Mouse (Mus musculus) adrenal gland, postnatal 36 days (tissue): ENCODE results near the gene Cyp2j12. TPM values are rescaled to one million over a fixed set of nuclear protein-coding genes. Genes with fewer than 3 reads are reported as not detected.
"Not testable (repeated sequence)": the region's sequence is repeated elsewhere in the genome, so short reads cannot be mapped to it uniquely, and the experiment has no call there.

Source experiments
- DNase-seq, 2 experiments: peaks; one replicate each; pipeline ENCODE4 v3.0.0; 2021; ENCODE audit warnings: mixed read lengths in 1 of 2
- long read RNA-seq, 2 experiments: library from polyadenylated mRNA; stranded (forward); transcript quantifications; one replicate each; pipeline ENCODE4 v2.0.0; 2021; ENCODE audit warnings: borderline sequencing depth in 2 of 2
- total RNA-seq, 2 experiments: library from RNA; stranded (reverse); gene quantifications; 2 replicates each; pipeline ENCODE4 v1.2.3; 2021

The Cyp2j12 gene
- under 1 TPM; 0.17 to 0.23 TPM for total RNA-seq
- long read RNA-seq, experiment 1, partial matches to known transcripts = 0 of 1 reads
- long read RNA-seq, experiment 1, other reads (novel, unspliced or antisense) = 0 of 1 reads
- long read RNA-seq, experiment 2 = 0 reads

- DNase-seq = no peak
These were observed at the start of gene Cyp2j12 for GRCm38 (mm10) chr4:96140732-96141467. TSS of gene Cyp2j12 (minus strand) at chr4:96141152.

GRCm38 (mm10) chr4:96189321-96189720, 48.4 kb upstream of the Cyp2j12 start:
- not testable (repeated sequence) for DNase-seq

GRCm38 (mm10) chr4:96188671-96189070, 47.7 kb upstream of the Cyp2j12 start:
- DNase-seq = not testable (repeated sequence)

GRCm38 (mm10) chr4:96188146-96188545, 47.2 kb upstream of the Cyp2j12 start:
- not testable (repeated sequence) for DNase-seq

GRCm38 (mm10) chr4:96184716-96185115, 43.8 kb upstream of the Cyp2j12 start:
- not testable (repeated sequence) for DNase-seq

GRCm38 (mm10) chr4:96162839-96163238, 21.9 kb upstream of the Cyp2j12 start:
- DNase-seq = peak in 1 of 2 experiments; percentile 3

- no peak for DNase-seq
These were observed 20.6 kb upstream of the Cyp2j12 start for GRCm38 (mm10) chr4:96161575-96161974.

GRCm38 (mm10) chr4:96139226-96139625, 1.7 kb downstream of the Cyp2j12 start:
- DNase-seq = no peak

- DNase-seq = no peak
These were observed 6.7 kb downstream of the Cyp2j12 start for GRCm38 (mm10) chr4:96134246-96134645.

- DNase-seq = no peak
These were observed 44.1 kb downstream of the Cyp2j12 start for GRCm38 (mm10) chr4:96096841-96097240.

- DNase-seq = no peak
These were observed 49.1 kb downstream of the Cyp2j12 start for GRCm38 (mm10) chr4:96091869-96092268.

GRCm38 (mm10) chr4:96089356-96090048, 51.5 kb downstream of the Cyp2j12 start:
- not testable (repeated sequence) for DNase-seq

GRCm38 (mm10) chr4:96078308-96078707, 62.6 kb downstream of the Cyp2j12 start:
- no peak for DNase-seq

GRCm38 (mm10) chr4:96077261-96078125, 63.5 kb downstream of the Cyp2j12 start, which contains the start of gene Cyp2j13:
TSS of gene Cyp2j13 (minus strand) at chr4:96077546.
- DNase-seq = peak; percentile 8 to 13

GRCm38 (mm10) chr4:96062045-96062444, 78.9 kb downstream of the Cyp2j12 start:
- DNase-seq = no peak

GRCm38 (mm10) chr4:96060106-96060505, 80.8 kb downstream of the Cyp2j12 start:
- no peak for DNase-seq

Other genes starting within 250 kb of the Cyp2j12 start
- gene Hook1, start 173.9 kb downstream of the Cyp2j12 start, total RNA-seq = 1 to 10 TPM; 6.6 to 6.7 TPM
- gene Cyp2j13, start 63.6 kb downstream of the Cyp2j12 start, total RNA-seq = not detected
- gene Cyp2j7, start 95.5 kb upstream of the Cyp2j12 start, total RNA-seq = not detected
- gene Cyp2j11, start 207.5 kb upstream of the Cyp2j12 start, total RNA-seq = not detected